Mouse (Mus musculus): ENCODE measurements around the gene Wsb1.
"Not testable (repeated sequence)": the region's sequence is repeated elsewhere in the genome, so short reads cannot be mapped to it uniquely, and the experiment has no call there.

Gene Wsb1

GRCm38 (mm10) chr11:79254391-79255098 lies at the start of gene Wsb1:
Wsb1 (minus strand) TSS chr11:79254671.
- DNase-seq (ENCODE audit: low spot score) = peak; percentile 92

GRCm38 (mm10) chr11:79304245-79304644 lies 49.8 kb upstream of the Wsb1 start:
- DNase-seq (ENCODE audit: low spot score) = not testable (repeated sequence)

GRCm38 (mm10) chr11:79303109-79303508 lies 48.6 kb upstream of the Wsb1 start:
- DNase-seq (ENCODE audit: low spot score) = no peak

GRCm38 (mm10) chr11:79299719-79300431 lies 45.4 kb upstream of the Wsb1 start:
- DNase-seq (ENCODE audit: low spot score) = peak; percentile 36

GRCm38 (mm10) chr11:79296856-79297491 lies 42.5 kb upstream of the Wsb1 start, which contains the start of gene Gm9964:
Gm9964 (minus strand) TSS chr11:79296906.
- no peak for DNase-seq (ENCODE audit: low spot score)

- DNase-seq (ENCODE audit: low spot score) = peak; percentile 76
Measured at GRCm38 (mm10) chr11:79296167-79296566, 41.7 kb upstream of the Wsb1 start.

- DNase-seq (ENCODE audit: low spot score) = no peak
Measured at GRCm38 (mm10) chr11:79293971-79294370, 39.5 kb upstream of the Wsb1 start.

- DNase-seq (ENCODE audit: low spot score) = no peak
Measured at GRCm38 (mm10) chr11:79293025-79293424, 38.6 kb upstream of the Wsb1 start.

- DNase-seq (ENCODE audit: low spot score) = no peak
Measured at GRCm38 (mm10) chr11:79292130-79292529, 37.7 kb upstream of the Wsb1 start.

- no peak for DNase-seq (ENCODE audit: low spot score)
Measured at GRCm38 (mm10) chr11:79291651-79292050, 37.2 kb upstream of the Wsb1 start.

- peak; percentile 86 for DNase-seq (ENCODE audit: low spot score)
Measured at GRCm38 (mm10) chr11:79290473-79290872, 36.0 kb upstream of the Wsb1 start.

GRCm38 (mm10) chr11:79288913-79289640 lies 34.6 kb upstream of the Wsb1 start:
- peak; percentile 89 for DNase-seq (ENCODE audit: low spot score)

- DNase-seq (ENCODE audit: low spot score) = peak; percentile 49
Measured at GRCm38 (mm10) chr11:79288278-79288843, 33.9 kb upstream of the Wsb1 start.

GRCm38 (mm10) chr11:79287447-79287846 lies 33.0 kb upstream of the Wsb1 start:
- peak; percentile 75 for DNase-seq (ENCODE audit: low spot score)

- no peak for DNase-seq (ENCODE audit: low spot score)
Measured at GRCm38 (mm10) chr11:79286305-79286799, 31.9 kb upstream of the Wsb1 start.

- DNase-seq (ENCODE audit: low spot score) = no peak
Measured at GRCm38 (mm10) chr11:79283350-79284030, 29.0 kb upstream of the Wsb1 start.

GRCm38 (mm10) chr11:79281396-79281795 lies 26.9 kb upstream of the Wsb1 start:
- peak; percentile 45 for DNase-seq (ENCODE audit: low spot score)

- DNase-seq (ENCODE audit: low spot score) = no peak
Measured at GRCm38 (mm10) chr11:79279732-79280405, 25.4 kb upstream of the Wsb1 start.

- no peak for DNase-seq (ENCODE audit: low spot score)
Measured at GRCm38 (mm10) chr11:79273757-79274156, 19.3 kb upstream of the Wsb1 start.

GRCm38 (mm10) chr11:79273039-79273438 lies 18.6 kb upstream of the Wsb1 start:
- DNase-seq (ENCODE audit: low spot score) = no peak

Measured in adipocyte (in vitro differentiated cells).